Mouse (Mus musculus): ENCODE results near the gene Cfap69. TPM values are rescaled to one million over a fixed set of nuclear protein-coding genes. Genes with fewer than 3 reads are reported as not detected.

Cfap69 gene
- total RNA-seq, 2 experiments from 2014 or later, result 21.6 to 23.0 TPM

DNA sequence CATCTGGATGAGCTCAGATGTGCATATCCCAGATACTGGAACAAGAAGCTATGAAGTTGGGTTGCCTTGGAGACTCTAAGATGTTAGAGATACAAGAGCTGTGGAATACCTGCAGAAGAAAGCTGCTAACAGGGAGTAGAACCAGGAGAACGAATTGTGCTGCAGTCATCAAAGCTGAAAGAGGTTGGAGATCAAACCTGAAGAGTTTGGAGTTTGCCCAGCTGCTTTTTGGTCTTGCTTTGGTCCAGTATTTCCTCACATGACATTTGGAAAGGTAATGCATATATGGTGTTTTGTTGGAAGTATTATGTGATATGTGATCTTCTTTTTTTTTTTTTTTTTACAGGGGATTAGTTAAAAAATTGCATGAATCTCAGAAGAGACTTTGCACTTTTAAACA is 127.9 kb downstream of the Cfap69 start:
- DNase-seq (ENCODE audit: low spot score in 2 of 2), result no peak
- intact Hi-C loops (cut with DNase I), result no loop called here

DNA sequence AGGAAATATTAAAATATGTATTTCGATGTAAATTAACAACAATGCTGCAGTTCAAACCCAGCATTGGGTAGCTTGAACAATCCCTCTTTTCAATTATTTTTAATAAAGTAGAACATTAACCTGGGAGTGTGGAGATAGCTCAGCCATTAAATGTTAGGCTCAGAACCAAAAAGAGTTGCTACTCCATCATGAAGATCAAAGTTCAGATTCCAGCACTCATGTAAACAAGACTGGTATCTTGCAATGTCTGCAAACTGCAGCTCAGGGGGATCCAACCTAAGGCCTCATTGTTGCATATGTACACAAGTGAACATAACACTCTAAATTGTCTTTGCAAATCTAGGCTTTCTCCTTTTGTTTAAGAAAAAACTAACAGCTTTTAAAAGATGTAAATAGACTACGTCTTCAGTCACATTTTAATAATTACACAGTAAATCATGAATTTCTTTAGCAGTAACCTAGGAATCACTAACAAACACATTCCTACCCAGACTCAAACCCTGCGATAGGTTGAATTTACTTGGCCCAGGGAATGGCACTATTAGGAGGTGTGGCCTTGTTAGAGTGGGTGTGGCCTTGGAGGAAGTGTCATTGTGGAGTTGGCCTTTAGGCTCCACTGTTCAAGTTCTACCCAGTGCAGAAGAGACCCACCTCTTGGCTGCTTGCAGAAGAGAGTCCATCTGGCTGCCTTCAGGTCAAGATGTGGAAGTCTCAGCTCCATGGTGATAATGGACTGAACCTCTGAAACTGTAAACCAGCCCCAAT is 130.2 kb downstream of the Cfap69 start:
- intact Hi-C loops (cut with DNase I), result no loop called here
- DNase-seq (ENCODE audit: low spot score in 2 of 2), result no peak

Other genes starting within 250 kb of the Cfap69 start
- 100 to 1,000 TPM; 159 to 167 TPM for gene Cdk14, start 243.9 kb downstream of the Cfap69 start, total RNA-seq (2021)
- 1 to 10 TPM in 1 of 2 experiments, not detected in 1; 1.2 TPM for gene 1700015F17Rik, start 185.1 kb downstream of the Cfap69 start, total RNA-seq (2021)
- gene Cldn12, start 149.3 kb downstream of the Cfap69 start, total RNA-seq (2021), result 10 to 100 TPM; 54.0 to 56.7 TPM
- 10 to 100 TPM in 1 of 2 experiments, 1 to 10 TPM in 1; 9.0 to 10.8 TPM for gene Gtpbp10, start 104.7 kb downstream of the Cfap69 start, total RNA-seq (2021)
- gene Gm8773, start 90.4 kb downstream of the Cfap69 start, total RNA-seq (2021), result 1 to 10 TPM in 1 of 2 experiments, under 1 TPM in 1; 0.53 to 1.1 TPM
- 10 to 100 TPM in 1 of 2 experiments, 1 to 10 TPM in 1; 8.5 to 11.1 TPM for gene Steap2, start 30.3 kb upstream of the Cfap69 start, total RNA-seq (2021)
- under 1 TPM; 0.97 to 0.99 TPM for gene Steap1, start 85.1 kb upstream of the Cfap69 start, total RNA-seq (2021)